Mouse (Mus musculus) macrophage (primary cell): ENCODE results near the gene Pak4. TPM values are rescaled to one million over a fixed set of nuclear protein-coding genes. Genes with fewer than 3 reads are reported as not detected.
"Not testable (repeated sequence)": the region's sequence is repeated elsewhere in the genome, so short reads cannot be mapped to it uniquely, and the experiment has no call there.

Experiments
- H3K27ac ChIP-seq: fragments of 350-480 bp; formaldehyde crosslinking; 2 replicates; pipeline ENCODE4 v1.9.0; 2021
- H3K36me3 ChIP-seq: fragments of 350-480 bp; formaldehyde crosslinking; 2 replicates; pipeline ENCODE4 v1.9.0; 2021; ENCODE audit errors: inconsistent target
- H3K4me3 ChIP-seq: fragments of 350-480 bp; formaldehyde crosslinking; 2 replicates; pipeline ENCODE4 v1.9.0; 2021; ENCODE audit errors: inconsistent target
- H3K79me2 ChIP-seq: fragments of 350-480 bp; formaldehyde crosslinking; 2 replicates; pipeline ENCODE4 v1.9.0; 2021; ENCODE audit errors: inconsistent target
- WGBS: methylation state at CpG from one replicate; pipeline ENCODE4 v1.1.7; 2026; ENCODE audit warnings: inconsistent platforms; ENCODE audit not compliant: missing documents; 5-methylcytosine and 5-hydroxymethylcytosine counted together
- polyA plus RNA-seq: library from polyadenylated mRNA; stranded (reverse); fragments of 250-400 nt; gene quantifications from 3 replicates; pipeline ENCODE4 v1.2.4, GENCODE M21; 2018; ENCODE audit warnings: inconsistent platforms

Gene Pak4
- polyA plus RNA-seq, 1 experiment from 2014 or later, result 9.1 TPM

GRCm38 (mm10) chr7:28532005-28532404, 66.0 kb downstream of the Pak4 start:
- no peaks in the 10 kb centered on the region for H3K79me2 ChIP-seq
- 96% methylated on average over 7 of the region's 8 CpGs for WGBS

GRCm38 (mm10) chr7:28527922-28528719, 69.9 kb downstream of the Pak4 start:
- Histone ChIP-seq H3K36me3 (no peaks in the 10 kb centered on the region), H3K27ac (no peak overlapping the region), H3K4me3 (no peak overlapping the region), H3K79me2 (no peaks in the 10 kb centered on the region)
- 1% methylated on average over 17 of the region's 19 CpGs for WGBS

More at GRCm38 (mm10) chr7:28532005-28532404, 66.0 kb downstream of the Pak4 start:
- H3K36me3 ChIP-seq, result no peaks in the 10 kb centered on the region
- H3K4me3 ChIP-seq, result no peak overlapping the region
- H3K27ac ChIP-seq, result no peak overlapping the region

- not testable (repeated sequence) for H3K27ac ChIP-seq, H3K79me2 ChIP-seq, H3K36me3 ChIP-seq, H3K4me3 ChIP-seq
- WGBS, result no CpG with 5 or more reads among the region's 6 CpGs
Measured at GRCm38 (mm10) chr7:28522536-28522935, 75.4 kb downstream of the Pak4 start, which contains the start of gene Ifnl3. Ifnl3 (plus strand) TSS chr7:28522836.

GRCm38 (mm10) chr7:28511441-28511840, 86.5 kb downstream of the Pak4 start:
- H3K79me2 ChIP-seq, result no peaks in the 10 kb centered on the region
- H3K4me3 ChIP-seq, result no peak overlapping the region
- 70% methylated on average over 8 of the region's 8 CpGs for WGBS
- no peak overlapping the region for H3K27ac ChIP-seq
- no peaks in the 10 kb centered on the region for H3K36me3 ChIP-seq

GRCm38 (mm10) chr7:28510405-28510974, 87.5 kb downstream of the Pak4 start, which contains the start of gene Ifnl2:
Ifnl2 (minus strand) TSS chr7:28510455.
- not testable (repeated sequence) for H3K79me2 ChIP-seq, H3K36me3 ChIP-seq, H3K4me3 ChIP-seq, H3K27ac ChIP-seq
- WGBS, result 71% methylated on average over 7 of the region's 8 CpGs

- not testable (repeated sequence) for H3K27ac ChIP-seq, H3K79me2 ChIP-seq, H3K4me3 ChIP-seq, H3K36me3 ChIP-seq
- WGBS, result no CpG with 5 or more reads among the region's 2 CpGs
Measured at GRCm38 (mm10) chr7:28509121-28509520, 88.9 kb downstream of the Pak4 start.

Other genes starting within 250 kb of the Pak4 start
- gene Rps16, start 247.5 kb downstream of the Pak4 start, polyA plus RNA-seq, result 335 to 822 TPM (median 800 TPM) in 3 replicates
- 3.6 to 7.0 TPM (median 5.4 TPM) in 3 replicates for gene Plekhg2, start 225.6 kb downstream of the Pak4 start, polyA plus RNA-seq
- 67.8 to 98.8 TPM (median 74.9 TPM) in 3 replicates for gene Zfp36, start 217.9 kb downstream of the Pak4 start, polyA plus RNA-seq
- 13.6 to 20.0 TPM (median 16.3 TPM) in 3 replicates for gene Med29, start 205.5 kb downstream of the Pak4 start, polyA plus RNA-seq
- 72.5 to 257 TPM (median 75.2 TPM) in 3 replicates for gene Paf1, start 205.2 kb downstream of the Pak4 start, polyA plus RNA-seq
- 66.4 to 177 TPM (median 158 TPM) in 3 replicates for gene Gmfg, start 160.7 kb downstream of the Pak4 start, polyA plus RNA-seq
- 0.24 to 1.4 TPM (median 0.89 TPM) in 3 replicates for gene Lrfn1, start 146.2 kb downstream of the Pak4 start, polyA plus RNA-seq
- not detected in 3 replicates for gene Ifnl2, start 87.7 kb downstream of the Pak4 start, polyA plus RNA-seq
- gene Ifnl3, start 75.3 kb downstream of the Pak4 start, polyA plus RNA-seq, result not detected in 3 replicates
- not detected in 3 replicates for gene Sycn, start 57.3 kb downstream of the Pak4 start, polyA plus RNA-seq
- not detected in 3 replicates for gene Nccrp1, start 50.9 kb downstream of the Pak4 start, polyA plus RNA-seq
- gene Samd4b, start within 50 bp of the Pak4 start, polyA plus RNA-seq, result 24.6 to 26.8 TPM (median 25.5 TPM) in 3 replicates
- not detected in 3 replicates for gene Acp7, start 33.1 kb upstream of the Pak4 start, polyA plus RNA-seq
- gene Fbxo27, start 94.7 kb upstream of the Pak4 start, polyA plus RNA-seq, result not detected in 3 replicates
- 0.09 TPM in 1 of 3 replicates, not detected in the others for gene Fbxo17, start 118.6 kb upstream of the Pak4 start, polyA plus RNA-seq
- gene Mrps12, start 143.6 kb upstream of the Pak4 start, polyA plus RNA-seq, result 30.6 to 48.9 TPM (median 42.1 TPM) in 3 replicates
- 4.6 to 7.1 TPM (median 5.6 TPM) in 3 replicates for gene Sars2, start 143.8 kb upstream of the Pak4 start, polyA plus RNA-seq
- gene Ccer2, start 158.0 kb upstream of the Pak4 start, polyA plus RNA-seq, result not detected in 3 replicates
- gene Sirt2, start 168.6 kb upstream of the Pak4 start, polyA plus RNA-seq, result 103 to 230 TPM (median 168 TPM) in 3 replicates
- gene Nfkbib, start 169.3 kb upstream of the Pak4 start, polyA plus RNA-seq, result 29.5 to 40.8 TPM (median 37.9 TPM) in 3 replicates
- gene Rinl, start 190.8 kb upstream of the Pak4 start, polyA plus RNA-seq, result 21.6 to 44.7 TPM (median 44.4 TPM) in 3 replicates
- 170 to 242 TPM (median 175 TPM) in 3 replicates for gene Hnrnpl, start 210.4 kb upstream of the Pak4 start, polyA plus RNA-seq
- gene Ech1, start 227.0 kb upstream of the Pak4 start, polyA plus RNA-seq, result 92.1 to 101 TPM (median 96.5 TPM) in 3 replicates
- gene Lgals4, start 235.7 kb upstream of the Pak4 start, polyA plus RNA-seq, result 0.96 to 1.1 TPM (median 1.1 TPM) in 3 replicates